Mouse (Mus musculus) lung, postnatal 4 days (tissue): ENCODE data around the gene Tia1.
A peak's percentile ranks its signal among the peaks of the same experiment; 100 is the strongest.

Experiments used
- DNase-seq, 2 experiments: peaks; one replicate each; pipeline ENCODE4 v3.0.0; 2021

The Tia1 gene

GRCm38 (mm10) chr6:86387313-86387712 lies 16.7 kb upstream of the Tia1 start:
- no peak for DNase-seq

- no peak for DNase-seq
These were observed 15.6 kb upstream of the Tia1 start for GRCm38 (mm10) chr6:86388461-86388860.

- DNase-seq: no peak
These were observed 12.7 kb upstream of the Tia1 start for GRCm38 (mm10) chr6:86391326-86391725.

- no peak for DNase-seq
These were observed 10.8 kb upstream of the Tia1 start for GRCm38 (mm10) chr6:86393187-86393586.

GRCm38 (mm10) chr6:86394078-86394720 lies 9.8 kb upstream of the Tia1 start:
- no peak for DNase-seq

GRCm38 (mm10) chr6:86395021-86395420 lies 9.0 kb upstream of the Tia1 start:
- no peak for DNase-seq

- DNase-seq: no peak
These were observed 8.1 kb upstream of the Tia1 start for GRCm38 (mm10) chr6:86395969-86396368.

GRCm38 (mm10) chr6:86396581-86397256 lies 7.3 kb upstream of the Tia1 start, which contains the start of gene Pcyox1:
TSS of gene Pcyox1 (minus strand) at chr6:86397154.
- peak; percentile 91 to 92 for DNase-seq

GRCm38 (mm10) chr6:86397257-86397980 lies 6.6 kb upstream of the Tia1 start:
- DNase-seq: no peak

- DNase-seq: no peak
These were observed 5.0 kb upstream of the Tia1 start for GRCm38 (mm10) chr6:86398986-86399385.

- no peak for DNase-seq
These were observed 4.0 kb upstream of the Tia1 start for GRCm38 (mm10) chr6:86399995-86400394.

GRCm38 (mm10) chr6:86400972-86401371 lies 3.0 kb upstream of the Tia1 start:
- DNase-seq: peak; percentile 79 to 85

- no peak for DNase-seq
These were observed 1.1 kb upstream of the Tia1 start for GRCm38 (mm10) chr6:86402681-86403607.

- DNase-seq: peak in 1 of 2 experiments; percentile 87
These were observed 305 bp upstream of the Tia1 start for GRCm38 (mm10) chr6:86403728-86404099.

- no peak for DNase-seq
These were observed 977 bp downstream of the Tia1 start for GRCm38 (mm10) chr6:86404996-86405395.

GRCm38 (mm10) chr6:86406306-86406705 lies 2.3 kb downstream of the Tia1 start:
- DNase-seq: no peak

- no peak for DNase-seq
These were observed 14.7 kb downstream of the Tia1 start for GRCm38 (mm10) chr6:86418711-86419110.

- no peak for DNase-seq
These were observed 15.2 kb downstream of the Tia1 start for GRCm38 (mm10) chr6:86419239-86419638.

GRCm38 (mm10) chr6:86420491-86420890 lies 16.5 kb downstream of the Tia1 start:
- DNase-seq: peak in 1 of 2 experiments; percentile 19

- no peak for DNase-seq
These were observed 22.3 kb downstream of the Tia1 start, which contains the start of gene Gm44790 for GRCm38 (mm10) chr6:86426358-86426757. TSS of gene Gm44790 (plus strand) at chr6:86426658.

- no peak for DNase-seq
These were observed 27.5 kb downstream of the Tia1 start for GRCm38 (mm10) chr6:86431531-86431930.

- DNase-seq: no peak
These were observed 29.7 kb downstream of the Tia1 start for GRCm38 (mm10) chr6:86433696-86434095.

GRCm38 (mm10) chr6:86437711-86438110 lies 33.7 kb downstream of the Tia1 start:
- DNase-seq: peak; percentile 66 to 67
